Mouse (Mus musculus) intestine, embryonic 16.5 days (tissue): ENCODE measurements around the gene Cfap73. TPM values are rescaled to one million over a fixed set of nuclear protein-coding genes. Genes with fewer than 3 reads are reported as not detected.
A peak's percentile ranks its signal among the peaks of the same experiment; 100 is the strongest.

Experiments
- ATAC-seq: fragments of 200-750 bp; cut with Nextera tagmentation; 2 replicates; pipeline ENCODE4 v1.8.0; 2017; ENCODE audit warnings: moderate TSS enrichment, moderate library complexity
- H3K27ac ChIP-seq: fragments of 300-500 bp; sonication (generic); 2 replicates; pipeline ENCODE4 v1.5.1; 2014; ENCODE audit warnings: mild to moderate bottlenecking, low read length
- H3K27me3 ChIP-seq: fragments of 300-500 bp; sonication (generic); replicated peaks from 2 replicates; pipeline ENCODE4 v1.6.1; 2014; ENCODE audit warnings: low read length, control low read depth, mixed read lengths; ENCODE audit not compliant: control insufficient read depth, insufficient read depth
- H3K36me3 ChIP-seq: fragments of 300-500 bp; sonication (generic); 2 replicates; pipeline ENCODE4 v1.6.1; 2014; ENCODE audit warnings: low read length, control low read depth; ENCODE audit not compliant: control insufficient read depth, insufficient read depth
- H3K4me1 ChIP-seq: fragments of 300-500 bp; sonication (generic); 2 replicates; pipeline ENCODE4 v1.6.1; 2014; ENCODE audit warnings: low read length, control low read depth, mixed read lengths; ENCODE audit not compliant: control insufficient read depth, insufficient read depth
- H3K4me2 ChIP-seq: fragments of 300-500 bp; sonication (generic); 2 replicates; pipeline ENCODE4 v1.6.1; 2014; ENCODE audit warnings: low read depth, low read length, control low read depth
- H3K4me3 ChIP-seq: fragments of 300-500 bp; sonication (generic); 2 replicates; pipeline ENCODE4 v1.5.1; 2014; ENCODE audit warnings: mild to moderate bottlenecking, low read length
- H3K9ac ChIP-seq: fragments of 300-500 bp; sonication (generic); 2 replicates; pipeline ENCODE4 v1.6.1; 2014; ENCODE audit warnings: low read depth, low read length
- H3K9me3 ChIP-seq: fragments of 300-500 bp; sonication (generic); 2 replicates; pipeline ENCODE4 v1.6.1; 2016; ENCODE audit warnings: low read length, control low read depth; ENCODE audit not compliant: control insufficient read depth
- WGBS: fragments of 180-500 bp; shearing (Covaris S2); extraction: QIAGEN DNeasy Blood & Tissue Kit; methylation state at CpG from one replicate; pipeline ENCODE4 v1.1.7; 2014; 5-methylcytosine and 5-hydroxymethylcytosine counted together
- polyA plus RNA-seq: library from polyadenylated mRNA; unstranded; fragments of >200 nt; fragmentation: Nextera tagmentation; extraction: Ambion mirVana; gene quantifications from 2 replicates; pipeline ENCODE4 v1.2.1, GENCODE M21; 2015

Gene Cfap73
- polyA plus RNA-seq, 1 experiment from 2014 or later, result not detected

GRCm38 (mm10) chr5:120634860-120635259, 825 bp upstream of the Cfap73 start:
- no peak overlapping the region for H3K27ac ChIP-seq
- H3K36me3 ChIP-seq, result no peaks in the 10 kb centered on the region
- H3K9me3 ChIP-seq, result no peaks in the 10 kb centered on the region
- WGBS, result 50% methylated on average over 5 of the region's 5 CpGs
- H3K9ac ChIP-seq, result no peak overlapping the region
- H3K27me3 ChIP-seq, result 0 out of 2 replicates have a peak, but pooled peaks cover 6% of the 10 kb centered on the region
- no peak for ATAC-seq
- no peak overlapping the region for H3K4me2 ChIP-seq
- no peak overlapping the region for H3K4me3 ChIP-seq
- H3K4me1 ChIP-seq, result no peaks in the 10 kb centered on the region

- ATAC-seq, result no peak
Observed at GRCm38 (mm10) chr5:120631892-120632291, 2.1 kb downstream of the Cfap73 start.

GRCm38 (mm10) chr5:120631128-120631527, 2.9 kb downstream of the Cfap73 start:
- Histone ChIP-seq H3K4me3 (no peak overlapping the region), H3K36me3 (0 out of 2 replicates have a peak, but pooled peaks cover 14% of the 10 kb centered on the region), H3K27me3 (0 out of 2 replicates have a peak, but pooled peaks cover 7% of the 10 kb centered on the region), H3K27ac (no peak overlapping the region), H3K9me3 (no peaks in the 10 kb centered on the region), H3K4me1 (peaks cover 7% of the 10 kb centered on the region; the same call in 1 of the 2 replicates), H3K4me2 (peak overlapping the region; percentile 27; the same call in 1 of the 2 replicates), H3K9ac (0 out of 2 replicates have a peak overlapping the region, but pooled peaks have one; percentile 29)
- no peak for ATAC-seq
- WGBS, result 4% methylated on average over 29 of the region's 29 CpGs

More at GRCm38 (mm10) chr5:120631892-120632291, 2.1 kb downstream of the Cfap73 start:
- Histone ChIP-seq H3K4me1 (peaks cover 7% of the 10 kb centered on the region; the same call in 1 of the 2 replicates), H3K27me3 (0 out of 2 replicates have a peak, but pooled peaks cover 7% of the 10 kb centered on the region), H3K27ac (no peak overlapping the region), H3K4me3 (no peak overlapping the region), H3K4me2 (no peak overlapping the region), H3K9ac (no peak overlapping the region), H3K36me3 (0 out of 2 replicates have a peak, but pooled peaks cover 6% of the 10 kb centered on the region), H3K9me3 (no peaks in the 10 kb centered on the region)
- 90% methylated on average over 5 of the region's 5 CpGs for WGBS

- no peak overlapping the region for H3K4me3 ChIP-seq
- peak; percentile 32 for ATAC-seq
- no peak overlapping the region for H3K27ac ChIP-seq
- WGBS, result 52% methylated on average over 7 of the region's 7 CpGs
- no peak overlapping the region for H3K9ac ChIP-seq
- 0 out of 2 replicates have a peak, but pooled peaks cover 7% of the 10 kb centered on the region for H3K27me3 ChIP-seq
- H3K36me3 ChIP-seq, result peaks cover 31% of the 10 kb centered on the region
- no peaks in the 10 kb centered on the region for H3K9me3 ChIP-seq
- peaks cover 7% of the 10 kb centered on the region; the same call in 1 of the 2 replicates for H3K4me1 ChIP-seq
- no peak overlapping the region for H3K4me2 ChIP-seq
Observed at GRCm38 (mm10) chr5:120628624-120629023, 5.4 kb downstream of the Cfap73 start.

- peaks cover 7% of the 10 kb centered on the region; the same call in 1 of the 2 replicates for H3K4me1 ChIP-seq
- no peak overlapping the region for H3K9ac ChIP-seq
- peaks cover 34% of the 10 kb centered on the region for H3K36me3 ChIP-seq
- H3K9me3 ChIP-seq, result no peaks in the 10 kb centered on the region
- H3K4me2 ChIP-seq, result no peak overlapping the region
- no peak overlapping the region for H3K4me3 ChIP-seq
- no peak for ATAC-seq
- no peak overlapping the region for H3K27ac ChIP-seq
- WGBS, result 90% methylated on average over 15 of the region's 15 CpGs
- H3K27me3 ChIP-seq, result 0 out of 2 replicates have a peak, but pooled peaks cover 7% of the 10 kb centered on the region
Observed at GRCm38 (mm10) chr5:120627515-120628300, 6.3 kb downstream of the Cfap73 start.

- H3K36me3 ChIP-seq, result peaks cover 45% of the 10 kb centered on the region
- H3K4me2 ChIP-seq, result no peak overlapping the region
- H3K9me3 ChIP-seq, result no peaks in the 10 kb centered on the region
- peaks cover 7% of the 10 kb centered on the region; the same call in 1 of the 2 replicates for H3K4me1 ChIP-seq
- no peak overlapping the region for H3K9ac ChIP-seq
- no peak overlapping the region for H3K27ac ChIP-seq
- H3K27me3 ChIP-seq, result 0 out of 2 replicates have a peak, but pooled peaks cover 7% of the 10 kb centered on the region
- ATAC-seq, result peak; percentile 58
- no peak overlapping the region for H3K4me3 ChIP-seq
- 39% methylated on average over 19 of the region's 19 CpGs for WGBS
Observed at GRCm38 (mm10) chr5:120626399-120626798, 7.6 kb downstream of the Cfap73 start.

GRCm38 (mm10) chr5:120624427-120624826, 9.6 kb downstream of the Cfap73 start:
- Histone ChIP-seq H3K4me3 (no peak overlapping the region), H3K4me2 (no peak overlapping the region), H3K9ac (no peak overlapping the region), H3K4me1 (peaks cover 7% of the 10 kb centered on the region; the same call in 1 of the 2 replicates), H3K27ac (no peak overlapping the region), H3K36me3 (peaks cover 49% of the 10 kb centered on the region), H3K27me3 (no peaks in the 10 kb centered on the region), H3K9me3 (no peaks in the 10 kb centered on the region)
- 93% methylated on average over 10 of the region's 10 CpGs for WGBS
- no peak for ATAC-seq

GRCm38 (mm10) chr5:120622198-120622851, 11.7 kb downstream of the Cfap73 start:
- Histone ChIP-seq H3K4me1 (no peaks in the 10 kb centered on the region), H3K4me3 (no peak overlapping the region), H3K4me2 (no peak overlapping the region), H3K36me3 (peaks cover 58% of the 10 kb centered on the region), H3K27ac (no peak overlapping the region), H3K9ac (no peak overlapping the region), H3K9me3 (no peaks in the 10 kb centered on the region), H3K27me3 (no peaks in the 10 kb centered on the region)
- no peak for ATAC-seq
- WGBS, result 64% methylated on average over 5 of the region's 5 CpGs

GRCm38 (mm10) chr5:120621846-120622197, 12.2 kb downstream of the Cfap73 start:
- Histone ChIP-seq H3K4me2 (no peak overlapping the region), H3K27me3 (no peaks in the 10 kb centered on the region), H3K27ac (no peak overlapping the region), H3K4me1 (no peaks in the 10 kb centered on the region), H3K36me3 (peaks cover 58% of the 10 kb centered on the region), H3K9me3 (no peaks in the 10 kb centered on the region), H3K4me3 (no peak overlapping the region), H3K9ac (no peak overlapping the region)
- ATAC-seq, result no peak
- WGBS, result 90% methylated on average over 10 of the region's 10 CpGs
